Mouse (Mus musculus) c-Kit-positive CD71-negative TER-119-negative erythroid progenitor cells, embryonic 14.5 days (primary cell): ENCODE measurements around the gene Mical3.

Experiments used
- DNase-seq: peaks from one replicate; pipeline ENCODE4 v3.0.0-alpha.2; 2013; ENCODE audit warnings: low read depth

Gene Mical3

DNA sequence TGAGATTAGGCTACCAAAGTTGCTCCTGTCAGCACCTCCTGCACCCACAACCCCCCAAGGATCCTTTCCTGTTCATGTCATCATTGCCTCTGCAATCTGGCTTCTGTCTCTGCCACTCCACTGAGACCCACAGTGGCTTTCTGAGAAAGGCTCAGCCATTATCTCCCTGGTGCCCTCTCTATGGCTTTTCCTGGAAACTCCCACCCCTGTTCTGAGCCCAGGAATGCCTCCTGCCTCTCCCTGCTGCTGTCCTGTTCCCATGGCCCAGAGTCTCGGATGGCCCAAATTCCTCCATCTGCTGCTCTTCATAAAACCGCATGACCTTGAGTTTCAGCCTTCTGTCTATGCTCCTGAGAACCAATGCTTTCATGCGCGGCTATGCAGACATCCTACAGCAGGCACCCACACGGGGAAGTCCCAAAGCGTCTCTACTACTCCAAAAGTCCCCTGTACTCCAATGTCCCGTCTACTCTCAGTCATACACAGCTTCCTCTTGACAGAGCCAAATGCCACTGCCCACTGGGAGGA is 77.2 kb downstream of the Mical3 start:
- no peak for DNase-seq

- no peak for DNase-seq
Observed at GRCm38 (mm10) chr6:121051972-121052629, 78.7 kb downstream of the Mical3 start.

GRCm38 (mm10) chr6:121051411-121051810 is 79.4 kb downstream of the Mical3 start:
- no peak for DNase-seq

GRCm38 (mm10) chr6:121048696-121049095 is 82.1 kb downstream of the Mical3 start:
- DNase-seq, result no peak

DNA sequence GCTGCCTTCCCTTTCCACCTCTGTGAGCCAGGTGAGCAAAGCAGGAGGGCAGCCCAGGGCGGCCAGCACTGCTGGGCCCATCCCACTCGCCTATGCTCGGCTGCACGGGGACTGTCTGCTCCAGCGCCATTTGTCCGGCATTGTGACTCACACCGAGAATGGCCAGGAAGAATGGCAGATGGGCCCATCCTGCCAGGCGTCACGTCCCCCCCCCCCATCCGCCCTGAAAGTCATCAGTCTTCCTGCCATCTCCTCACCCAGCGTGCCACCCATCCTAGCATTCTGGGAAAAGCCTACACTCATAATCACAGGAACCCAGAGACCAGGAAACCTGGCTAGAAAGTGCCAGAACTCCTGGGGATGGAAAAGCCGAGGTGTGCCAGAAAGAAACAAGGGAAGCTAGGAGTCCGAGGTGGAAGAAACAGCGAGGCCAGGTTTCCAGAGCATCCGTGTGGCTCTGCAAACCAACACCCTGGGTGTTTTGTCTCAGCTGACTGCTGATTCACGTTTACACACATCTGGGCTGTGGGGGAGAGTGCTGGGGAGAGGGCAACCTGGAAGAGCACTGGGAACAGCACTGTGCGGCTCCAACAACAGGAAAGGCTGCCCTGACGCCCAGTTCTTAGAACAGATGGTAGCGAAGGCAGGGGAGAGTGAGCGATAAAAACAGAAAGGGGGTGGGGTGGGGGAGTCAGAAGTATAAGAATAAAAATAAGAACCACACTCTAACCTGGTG is 85.3 kb downstream of the Mical3 start:
- DNase-seq, result no peak

GRCm38 (mm10) chr6:121043434-121044189 is 87.2 kb downstream of the Mical3 start:
- DNase-seq, result no peak

DNA sequence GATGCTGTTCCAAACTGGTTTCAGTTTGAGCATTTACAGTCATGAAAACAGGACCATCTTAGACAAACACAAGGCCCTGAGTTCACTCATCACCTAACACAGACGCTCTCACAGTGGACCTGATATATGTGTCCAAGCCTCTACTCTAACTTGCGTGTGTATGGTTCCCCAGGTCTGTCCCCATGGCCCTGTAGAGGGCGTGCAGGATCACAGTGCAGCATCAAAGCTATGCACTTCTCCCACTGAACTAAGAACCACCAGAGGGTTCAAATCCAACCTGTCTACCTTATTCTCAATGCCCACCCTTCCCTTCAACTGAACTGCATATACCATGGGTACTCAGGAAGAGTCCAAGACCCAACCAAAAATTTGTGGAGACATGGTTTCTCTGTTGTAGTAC is 91.1 kb downstream of the Mical3 start:
- no peak for DNase-seq

- no peak for DNase-seq
Observed at GRCm38 (mm10) chr6:121039286-121039685, 91.5 kb downstream of the Mical3 start.

GRCm38 (mm10) chr6:121037086-121037485 is 93.7 kb downstream of the Mical3 start:
- no peak for DNase-seq

GRCm38 (mm10) chr6:121035929-121036328 is 94.9 kb downstream of the Mical3 start:
- no peak for DNase-seq

- DNase-seq, result no peak
Observed at GRCm38 (mm10) chr6:121035268-121035667, 95.5 kb downstream of the Mical3 start.

DNA sequence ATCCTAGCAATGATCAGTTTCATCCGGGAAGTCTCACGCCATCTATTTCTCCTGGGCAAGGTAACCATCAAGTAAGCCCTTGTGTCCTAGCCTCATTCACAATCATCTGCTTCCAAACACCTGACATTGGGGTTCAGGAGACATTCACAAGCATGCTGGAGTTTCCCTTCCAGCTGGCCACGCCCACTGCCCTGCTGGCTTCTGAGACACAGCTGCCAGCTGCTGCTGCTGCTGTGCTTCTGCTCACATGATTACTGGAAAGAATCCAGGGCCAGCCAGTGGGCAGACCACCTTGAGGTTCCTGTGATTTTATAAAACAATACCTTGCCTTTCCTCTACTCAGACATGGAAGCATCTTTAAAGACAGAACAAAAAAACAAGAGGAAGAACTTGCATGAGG is 97.5 kb downstream of the Mical3 start:
- no peak for DNase-seq

- no peak for DNase-seq
Observed at GRCm38 (mm10) chr6:121031370-121031769, 99.4 kb downstream of the Mical3 start.

- no peak for DNase-seq
Observed at GRCm38 (mm10) chr6:121029897-121030589, 100.8 kb downstream of the Mical3 start.

- DNase-seq, result no peak
Observed at GRCm38 (mm10) chr6:121028514-121028913, 102.3 kb downstream of the Mical3 start.

- no peak for DNase-seq
Observed at GRCm38 (mm10) chr6:121027314-121027713, 103.5 kb downstream of the Mical3 start.

- no peak for DNase-seq
Observed at GRCm38 (mm10) chr6:121026866-121027265, 103.9 kb downstream of the Mical3 start.

DNA sequence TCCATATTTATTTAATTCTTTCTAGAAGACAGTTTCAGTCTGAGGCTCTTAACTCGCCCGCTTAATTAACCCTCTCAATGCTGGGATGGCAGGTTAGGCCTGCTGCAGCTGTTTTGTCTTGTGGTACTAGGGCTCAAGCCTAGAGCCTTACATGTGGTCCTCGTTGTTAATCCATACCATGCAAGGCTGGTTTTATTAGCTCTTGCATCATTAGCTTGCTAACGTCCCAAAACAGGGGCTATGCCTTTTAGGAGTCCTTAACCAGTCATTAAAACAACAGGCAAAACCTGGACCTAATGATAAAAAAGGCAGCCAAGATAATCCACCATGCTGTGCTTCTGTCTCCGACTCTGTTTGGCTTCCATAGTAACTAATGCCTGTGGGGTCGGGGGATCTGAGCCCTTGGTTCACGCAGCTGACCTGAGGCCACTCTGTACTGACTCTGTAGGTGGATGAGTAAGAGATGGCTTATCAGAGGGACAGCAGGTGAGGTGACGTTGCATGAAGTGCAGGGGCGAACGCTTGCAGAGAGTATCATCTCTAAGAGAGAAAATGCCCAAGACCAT is 104.7 kb downstream of the Mical3 start:
- DNase-seq, result no peak

DNA sequence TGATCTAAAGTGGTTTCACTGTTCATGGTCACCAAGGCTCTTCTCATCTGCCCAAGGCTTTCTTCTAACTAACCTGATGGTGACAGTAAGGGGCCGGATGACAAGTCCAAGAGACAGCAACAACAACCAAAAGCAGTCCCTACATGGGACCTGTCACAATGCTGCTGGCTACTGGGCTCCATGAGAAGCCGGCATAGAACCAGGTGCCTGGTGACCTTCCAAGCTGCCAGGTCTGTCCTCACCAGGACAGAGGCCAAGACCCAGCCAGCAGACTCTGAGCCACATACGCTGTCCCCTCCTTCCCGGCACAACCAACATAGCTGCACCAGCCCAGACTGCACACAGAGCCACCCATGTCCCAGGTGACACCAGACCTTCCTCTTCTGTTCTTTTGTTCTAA is 112.7 kb downstream of the Mical3 start:
- DNase-seq, result no peak

DNA sequence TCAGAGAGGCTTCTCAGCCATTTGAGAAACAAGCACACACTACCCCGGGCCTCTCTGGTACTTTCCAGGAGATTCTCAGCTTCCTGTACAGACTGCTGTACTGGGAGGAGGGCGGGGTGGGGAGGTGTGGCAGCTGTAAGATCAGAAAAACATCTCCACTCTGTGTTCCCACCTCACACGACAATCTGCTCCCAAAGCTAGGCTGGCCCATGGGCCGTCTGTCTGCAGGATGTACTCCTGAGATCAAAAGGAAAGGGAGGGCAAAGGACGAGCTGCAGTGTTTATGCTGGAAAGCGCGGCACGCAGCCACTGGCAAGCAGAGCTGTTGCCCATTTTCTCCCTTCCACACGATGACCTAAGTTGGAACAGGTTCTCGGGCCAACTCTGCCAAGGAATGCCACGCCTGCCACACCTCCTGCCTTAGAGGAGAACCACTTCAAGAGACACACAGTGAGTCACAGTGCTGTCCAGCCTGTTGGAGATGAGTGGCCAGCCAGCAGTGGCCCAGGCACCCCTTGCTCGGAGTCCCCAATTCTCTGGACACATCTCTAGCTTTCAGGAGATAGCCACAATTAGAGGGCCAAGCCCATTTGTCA is 113.3 kb downstream of the Mical3 start:
- DNase-seq, result no peak

DNA sequence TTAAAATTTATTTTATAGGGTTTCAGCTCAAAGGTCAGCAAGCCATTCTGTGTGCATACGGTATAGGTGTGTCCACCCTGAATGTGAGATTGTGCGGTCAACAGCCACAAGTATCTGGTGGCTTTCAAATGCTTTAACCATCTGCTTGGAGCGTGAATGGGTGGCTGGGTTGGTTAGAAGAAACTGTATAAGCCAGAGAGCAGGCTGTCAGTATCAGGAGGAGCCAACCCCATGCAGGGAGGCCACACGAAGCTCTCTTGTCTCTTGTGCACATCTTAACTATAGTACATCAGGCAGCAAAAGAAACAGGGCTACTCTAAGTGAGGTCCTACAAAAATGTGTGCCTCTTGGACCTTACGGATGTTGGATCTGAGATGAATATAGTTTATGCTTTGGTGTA is 114.7 kb downstream of the Mical3 start:
- DNase-seq, result no peak
